ENCODE assay signal across 8 mouse cellular contexts in the genomic region with DNA sequence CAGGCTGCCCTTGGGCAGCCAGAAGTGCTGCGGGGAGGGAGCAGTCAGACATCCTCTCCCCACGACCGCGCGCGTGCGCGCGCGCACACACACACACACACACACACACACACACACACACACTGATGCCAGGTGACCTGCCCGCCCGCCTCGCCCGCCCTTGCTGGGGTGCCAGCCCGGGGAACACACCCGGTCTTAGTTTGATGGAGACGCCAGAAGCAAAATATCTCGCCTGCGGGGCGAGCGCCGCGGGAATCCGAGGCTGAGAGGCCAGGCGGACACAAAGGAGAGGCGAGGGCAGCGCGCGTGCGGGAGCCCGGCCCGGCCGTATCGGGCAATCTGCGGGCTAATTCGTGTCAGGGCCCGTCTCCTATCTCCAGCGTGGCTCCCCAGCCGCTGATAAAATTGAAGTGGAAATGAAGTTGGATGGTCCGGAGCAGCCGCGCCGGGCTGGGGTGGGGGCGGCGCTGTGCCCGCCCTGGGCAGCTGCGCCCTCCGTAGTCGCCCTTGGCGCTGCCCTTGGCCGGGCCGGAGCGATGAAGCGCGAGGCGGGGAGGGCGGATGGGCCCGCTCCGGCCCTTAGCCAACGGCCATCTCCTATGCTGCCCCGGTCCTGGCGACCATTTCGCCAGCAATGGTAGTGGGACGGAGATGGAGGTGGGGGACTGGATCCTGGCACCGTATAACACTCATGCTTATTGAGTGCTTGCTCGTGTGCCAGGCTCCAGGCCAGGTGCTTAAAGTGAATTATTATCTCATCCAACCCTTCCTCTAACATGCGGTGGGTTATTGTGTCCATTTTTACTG.
A peak's percentile ranks its signal among the peaks of the same experiment; 100 is the strongest.
DNase-seq lines count a peak whose midpoint lies in the region; ATAC-seq and TF ChIP-seq lines count a peak whose summit lies in the region.

No protein-coding gene starts in this region.

- peaks cover 13% of the 10 kb centered on the region for H3K4me1 ChIP-seq in embryonic facial prominence, embryonic 13.5 days
- H3K4me1 ChIP-seq in hindbrain, embryonic 13.5 days (replicated peaks): peaks cover 55% of the 10 kb centered on the region
- H3K4me1 ChIP-seq in limb, embryonic 14.5 days (ENCODE audit: control insufficient read depth, insufficient read depth, low read length): no peaks in the 10 kb centered on the region

- TF ChIP-seq POLR2A in limb, embryonic 14.5 days (IDR thresholded peaks at IDR 0.05; ENCODE audit: borderline replicate concordance, extremely low read depth, insufficient read depth, insufficient read length): no peak

- no peaks in the 10 kb centered on the region for H3K36me3 ChIP-seq in embryonic facial prominence, embryonic 13.5 days
- no peaks in the 10 kb centered on the region for H3K36me3 ChIP-seq in hindbrain, embryonic 13.5 days
- no peaks in the 10 kb centered on the region for H3K36me3 ChIP-seq in limb, embryonic 14.5 days (ENCODE audit: control insufficient read depth, insufficient read depth, low read length)

- peak overlapping the region; percentile 86 for H3K4me2 ChIP-seq in embryonic facial prominence, embryonic 13.5 days
- H3K4me2 ChIP-seq in hindbrain, embryonic 13.5 days: peak overlapping the region; percentile 86
- peak overlapping the region; percentile 85 for H3K4me2 ChIP-seq in limb, embryonic 14.5 days (replicated peaks; ENCODE audit: low read depth, low read length, severe bottlenecking)

- DNase-seq in MN1 (ENCODE audit: low spot score): peak; percentile 9
- peak; percentile 5 for DNase-seq in adrenal gland, adult 8-10 months
- DNase-seq in limb, embryonic 14.5 days (ENCODE audit: low spot score): no peak
- peak; percentile 15 to 34 for DNase-seq in right cerebral cortex, adult 2 months (ENCODE audit: low spot score in 2 of 2)
- no peak for DNase-seq in layer of hippocampus, adult 8-10 months (ENCODE audit: low spot score in 2 of 2)
- DNase-seq in adipocyte (ENCODE audit: low spot score): no peak

- H3K9ac ChIP-seq in embryonic facial prominence, embryonic 13.5 days: peak overlapping the region; percentile 72
- H3K9ac ChIP-seq in hindbrain, embryonic 13.5 days: peak overlapping the region; percentile 86
- H3K9ac ChIP-seq in limb, embryonic 14.5 days (ENCODE audit: low read depth, low read length, severe bottlenecking): peak overlapping the region; percentile 64

- ATAC-seq in embryonic facial prominence, embryonic 13.5 days (ENCODE audit: insufficient number of reproducible peaks, insufficient read depth, low FRiP score, low TSS enrichment, low read depth): no peak
- peak; percentile 71 for ATAC-seq in hindbrain, embryonic 13.5 days (ENCODE audit: low FRiP score)
- no peak for ATAC-seq in limb, embryonic 14.5 days (ENCODE audit: low FRiP score, low read depth)

- peak overlapping the region; percentile 53 for H3K4me3 ChIP-seq in embryonic facial prominence, embryonic 13.5 days
- H3K4me3 ChIP-seq in hindbrain, embryonic 13.5 days: peak overlapping the region; percentile 49
- peak overlapping the region; percentile 48 for H3K4me3 ChIP-seq in limb, embryonic 14.5 days (replicated peaks; ENCODE audit: low read length)

- H3K27ac ChIP-seq in embryonic facial prominence, embryonic 13.5 days: no peak overlapping the region
- H3K27ac ChIP-seq in hindbrain, embryonic 13.5 days: peak overlapping the region; percentile 88
- no peak overlapping the region for H3K27ac ChIP-seq in limb, embryonic 14.5 days (replicated peaks; ENCODE audit: low read depth, low read length)

- H3K27me3 ChIP-seq in embryonic facial prominence, embryonic 13.5 days: peaks cover 74% of the 10 kb centered on the region
- H3K27me3 ChIP-seq in hindbrain, embryonic 13.5 days: peaks cover 38% of the 10 kb centered on the region
- peaks cover 24% of the 10 kb centered on the region for H3K27me3 ChIP-seq in limb, embryonic 14.5 days (ENCODE audit: control insufficient read depth, insufficient read depth, low read length)

- H3K9me3 ChIP-seq in embryonic facial prominence, embryonic 13.5 days: 0 out of 2 replicates have a peak, but pooled peaks cover 3% of the 10 kb centered on the region
- H3K9me3 ChIP-seq in hindbrain, embryonic 13.5 days: peaks cover 4% of the 10 kb centered on the region; the same call in 1 of the 2 replicates
- 0 out of 2 replicates have a peak, but pooled peaks cover 4% of the 10 kb centered on the region for H3K9me3 ChIP-seq in limb, embryonic 14.5 days (ENCODE audit: control insufficient read depth, low read length)

- 3% methylated on average over 57 of the region's 67 CpGs for WGBS in embryonic facial prominence, embryonic 13.5 days
- WGBS in hindbrain, embryonic 13.5 days: 2% methylated on average over 63 of the region's 67 CpGs
- 2% methylated on average over 40 of the region's 67 CpGs for WGBS in limb, embryonic 14.5 days

Comparison
In these comparisons a context has a peak if more than half of its experiments do, and no peak if none do; other contexts are left out.
1. DNase-seq: peak in MN1 (single experiment), adrenal gland, adult 8-10 months (single experiment) and right cerebral cortex, adult 2 months (2 of 2); none in limb, embryonic 14.5 days (single experiment), layer of hippocampus, adult 8-10 months (0 of 2) and adipocyte (single experiment).
2. Peak in every context shown above with its lines, with median percentiles within 50 percentile points of each other: H3K4me2 ChIP-seq, H3K4me3 ChIP-seq and H3K9ac ChIP-seq.